Mouse (Mus musculus) bone marrow, adult 2 months (tissue): ENCODE data around the gene Golph3. TPM values are rescaled to one million over a fixed set of nuclear protein-coding genes. Genes with fewer than 3 reads are reported as not detected.

Experiments used
- H3K27ac ChIP-seq: fragments of 200-500 bp; 2 replicates; pipeline ENCODE4 v1.5.1; 2012; ENCODE audit warnings: low read depth, mild to moderate bottlenecking, control low read depth, inconsistent platforms, low read length; ENCODE audit not compliant: control insufficient read depth, poor library complexity, insufficient read depth
- H3K4me1 ChIP-seq: fragments of 200-500 bp; 2 replicates; pipeline ENCODE4 v1.6.1; 2011; ENCODE audit warnings: low read length; ENCODE audit not compliant: control insufficient read depth, insufficient read depth
- H3K4me3 ChIP-seq: fragments of 200-500 bp; replicated peaks from 2 replicates; pipeline ENCODE3; 2011; ENCODE audit warnings: mild to moderate bottlenecking, low read depth, low read length, control low read depth; ENCODE audit not compliant: control insufficient read depth
- CTCF ChIP-seq: fragments of 200-500 bp; IDR thresholded peaks from 2 replicates; pipeline ENCODE4 v1.5.1; 2011; ENCODE audit warnings: low read length, control low read depth; ENCODE audit not compliant: control insufficient read depth, insufficient read depth
- POLR2A ChIP-seq: fragments of 200-500 bp; IDR thresholded peaks from 2 replicates; pipeline ENCODE4 v1.6.1; 2011; ENCODE audit warnings: low read depth, mild to moderate bottlenecking, control low read depth, low read length, borderline replicate concordance; ENCODE audit not compliant: control insufficient read depth
- WGBS: fragments of 180-500 bp; shearing (Covaris S2); methylation state at CpG from one replicate; pipeline ENCODE4 v1.1.7; 2018; 5-methylcytosine and 5-hydroxymethylcytosine counted together
- polyA plus RNA-seq: library from polyadenylated mRNA; stranded (reverse); fragments of >200 nt; gene quantifications from 2 replicates; pipeline ENCODE4 v1.2.4, GENCODE M21; 2011; ENCODE audit warnings: low replicate concordance; ENCODE audit not compliant: missing spikeins, insufficient read depth, insufficient read length

Golph3 gene
- polyA plus RNA-seq = 27.1 and 30.1 TPM in 2 replicates

GRCm38 (mm10) chr15:12321091-12321787 lies at the start of gene Golph3:
Golph3 (plus strand) TSS chr15:12321450.
- H3K4me1 ChIP-seq = no peaks in the 10 kb centered on the region
- H3K27ac ChIP-seq = peak within 1 kb of the TSS; percentile 98
- WGBS = under 1% methylated on average over 74 of the region's 74 CpGs
- TF ChIP-seq POLR2A (peak; percentile 50; the same call in 1 of the 2 replicates), CTCF (no peak)
- peak within 1 kb of the TSS; percentile 82 for H3K4me3 ChIP-seq

GRCm38 (mm10) chr15:12273325-12274052 lies 47.8 kb upstream of the Golph3 start:
- 63% methylated on average over 12 of the region's 12 CpGs for WGBS
- no peak for TF ChIP-seq CTCF
- no peak for TF ChIP-seq POLR2A
- no peak overlapping the region for H3K27ac ChIP-seq
- no peak overlapping the region for H3K4me3 ChIP-seq
- H3K4me1 ChIP-seq = no peaks in the 10 kb centered on the region; the same call in 1 of the 2 replicates

GRCm38 (mm10) chr15:12274053-12274769 lies 47.0 kb upstream of the Golph3 start:
- H3K4me3 ChIP-seq = no peak overlapping the region
- H3K27ac ChIP-seq = no peak overlapping the region
- 52% methylated on average over 4 of the region's 4 CpGs for WGBS
- H3K4me1 ChIP-seq = no peaks in the 10 kb centered on the region; the same call in 1 of the 2 replicates
- TF ChIP-seq CTCF (no peak), POLR2A (no peak)

GRCm38 (mm10) chr15:12275091-12275623 lies 46.1 kb upstream of the Golph3 start:
- no peak overlapping the region for H3K4me3 ChIP-seq
- TF ChIP-seq CTCF = no peak
- 45% methylated on average over 4 of the region's 4 CpGs for WGBS

GRCm38 (mm10) chr15:12279816-12280215 lies 41.4 kb upstream of the Golph3 start:
- H3K27ac ChIP-seq = no peak overlapping the region
- H3K4me3 ChIP-seq = no peak overlapping the region
- WGBS = 85% methylated on average over 1 of the region's 1 CpGs
- TF ChIP-seq POLR2A = no peak
- no peak for TF ChIP-seq CTCF
- H3K4me1 ChIP-seq = no peaks in the 10 kb centered on the region

More at GRCm38 (mm10) chr15:12275091-12275623, 46.1 kb upstream of the Golph3 start:
- no peaks in the 10 kb centered on the region; the same call in 1 of the 2 replicates for H3K4me1 ChIP-seq
- H3K27ac ChIP-seq = no peak overlapping the region

- 56% methylated on average over 6 of the region's 6 CpGs for WGBS
- Histone ChIP-seq H3K4me1 (no peaks in the 10 kb centered on the region), H3K27ac (no peak overlapping the region), H3K4me3 (no peak overlapping the region)
- no peak for TF ChIP-seq CTCF
- TF ChIP-seq POLR2A = no peak
These were observed 36.3 kb upstream of the Golph3 start for GRCm38 (mm10) chr15:12284794-12285534.

GRCm38 (mm10) chr15:12285535-12285809 lies 35.8 kb upstream of the Golph3 start:
- Histone ChIP-seq H3K4me1 (no peaks in the 10 kb centered on the region), H3K4me3 (no peak overlapping the region), H3K27ac (no peak overlapping the region)
- 83% methylated on average over 5 of the region's 5 CpGs for WGBS
- no peak for TF ChIP-seq POLR2A
- no peak for TF ChIP-seq CTCF
